Mouse (Mus musculus) lung, postnatal 0 days (tissue): ENCODE measurements around the gene Atp6ap2.

ENCODE experiments used
- CTCF ChIP-seq: IDR thresholded peaks from 2 replicates; pipeline ENCODE4 v1.5.1; 2016; ENCODE audit warnings: antibody characterized with exemption, mild to moderate bottlenecking
- EP300 ChIP-seq: IDR thresholded peaks from 2 replicates; pipeline ENCODE4 v1.6.1; 2016; ENCODE audit warnings: antibody characterized with exemption, mild to moderate bottlenecking, control low read depth

GRCm38 (mm10) chrX:12651906-12652305 lies 64.3 kb downstream of the Atp6ap2 start:
- TF ChIP-seq CTCF = no peak
- no peak for TF ChIP-seq EP300
